Mouse (Mus musculus): ENCODE measurements around the gene Ehbp1.

Gene Ehbp1

DNA sequence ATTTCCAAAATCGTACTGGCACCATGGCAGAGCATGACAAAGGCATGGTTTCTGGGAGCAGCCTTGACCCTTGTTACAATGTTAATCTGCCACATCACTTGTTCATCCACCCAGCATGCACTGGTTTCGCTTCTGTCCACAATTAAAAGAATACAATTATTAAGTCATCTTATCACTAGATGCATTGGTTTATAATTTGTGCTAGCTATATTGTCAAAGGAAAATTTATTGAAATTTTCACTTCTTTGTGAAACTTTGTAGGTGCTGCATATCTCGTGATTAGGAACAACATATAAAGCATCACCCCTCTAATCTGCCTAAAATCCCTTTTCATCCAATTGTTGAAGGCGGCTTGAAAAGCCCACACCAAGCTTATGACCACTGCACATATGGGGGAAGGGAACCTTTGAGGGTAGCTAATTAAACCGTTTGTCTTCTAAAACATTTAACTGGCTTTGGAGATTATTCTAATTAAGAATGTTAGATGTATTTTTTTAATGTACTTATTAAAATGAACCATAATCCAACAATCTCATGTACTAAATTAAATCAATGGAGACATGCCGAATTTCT is 302.2 kb downstream of the Ehbp1 start:
- DNase-seq: no peak

DNA sequence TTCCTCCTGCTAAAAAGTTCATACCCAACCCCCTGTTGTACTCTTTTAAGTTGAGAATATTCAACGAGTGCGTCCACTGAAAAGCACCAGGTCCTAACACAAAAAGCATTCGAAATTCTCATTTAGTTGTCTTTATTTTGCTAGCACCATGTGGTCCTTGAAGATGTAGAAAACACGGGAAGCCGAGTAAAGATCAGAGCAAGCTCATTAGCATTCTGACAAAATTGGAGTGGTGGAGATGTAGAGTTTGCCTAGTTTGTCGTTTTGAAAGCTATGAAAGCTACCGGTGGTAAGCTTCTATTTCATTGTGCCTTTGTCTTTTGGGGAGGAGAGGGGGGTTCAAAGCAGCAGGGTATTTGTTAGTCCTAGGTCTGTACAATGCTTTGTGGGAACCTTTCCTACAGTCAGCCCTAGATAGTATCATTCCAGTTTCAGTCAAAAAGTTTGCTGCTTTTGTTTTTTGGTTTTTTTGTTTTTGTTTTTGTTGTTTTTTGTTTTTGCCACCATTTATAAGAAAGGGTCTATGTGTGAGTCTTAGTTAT is 307.5 kb downstream of the Ehbp1 start:
- no peak for DNase-seq

DNA sequence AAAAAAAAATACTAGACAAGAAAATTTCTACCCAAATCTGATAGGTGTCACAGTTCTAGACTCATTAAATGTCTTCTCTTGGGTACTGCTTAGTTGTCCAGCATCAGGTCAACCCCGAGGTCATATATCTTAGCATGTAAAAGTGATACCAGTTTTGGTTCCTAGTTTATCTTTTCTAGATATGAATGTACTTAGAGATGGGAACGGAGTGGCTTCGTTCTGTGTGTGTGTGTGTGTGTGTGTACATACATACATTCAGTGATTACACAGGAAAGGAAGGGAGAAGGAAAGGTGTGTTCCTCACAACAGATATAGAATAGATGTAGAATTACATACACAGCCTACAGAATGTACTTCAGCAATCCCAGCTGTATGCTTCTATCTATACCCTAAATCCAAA is 308.5 kb downstream of the Ehbp1 start:
- DNase-seq: no peak

DNA sequence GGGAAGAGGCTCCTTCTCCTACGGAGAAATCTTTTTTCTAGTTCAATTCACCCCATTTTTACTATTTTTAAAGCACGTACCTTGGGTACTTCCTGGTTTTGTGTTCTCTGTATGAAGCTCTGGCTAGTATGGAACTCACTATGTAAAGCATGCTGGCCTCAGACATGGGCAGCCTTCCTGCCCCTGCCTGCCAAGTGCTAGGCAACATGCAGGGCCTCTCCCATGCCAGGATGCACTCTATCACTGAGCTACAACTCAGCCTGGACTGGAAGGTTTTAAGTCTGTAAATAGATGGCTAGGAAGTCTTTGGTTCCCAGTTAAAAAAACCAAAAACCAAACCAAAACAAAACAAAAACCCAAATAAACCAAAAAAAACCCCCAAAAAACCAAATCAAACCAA is 321.5 kb downstream of the Ehbp1 start:
- no peak for DNase-seq

DNA sequence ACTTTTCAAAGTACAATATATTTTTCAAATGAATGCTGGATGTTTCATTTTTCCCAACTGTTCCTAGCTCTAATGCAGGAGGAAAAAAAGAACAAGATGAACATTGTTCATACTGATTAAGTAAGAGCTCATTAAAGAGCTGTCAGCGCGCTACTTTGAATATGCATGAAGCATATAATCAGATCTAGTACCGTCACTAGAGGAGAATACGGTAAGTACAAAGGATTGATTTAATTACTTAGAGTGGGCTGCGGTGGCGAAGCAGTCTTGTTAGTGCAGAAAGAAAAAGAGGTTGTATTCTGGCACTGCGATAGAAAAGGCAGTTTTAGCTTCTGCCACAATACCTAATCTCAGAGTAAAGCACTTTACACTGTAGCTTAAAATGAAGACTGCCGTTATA is 324.6 kb downstream of the Ehbp1 start:
- DNase-seq: no peak

DNA sequence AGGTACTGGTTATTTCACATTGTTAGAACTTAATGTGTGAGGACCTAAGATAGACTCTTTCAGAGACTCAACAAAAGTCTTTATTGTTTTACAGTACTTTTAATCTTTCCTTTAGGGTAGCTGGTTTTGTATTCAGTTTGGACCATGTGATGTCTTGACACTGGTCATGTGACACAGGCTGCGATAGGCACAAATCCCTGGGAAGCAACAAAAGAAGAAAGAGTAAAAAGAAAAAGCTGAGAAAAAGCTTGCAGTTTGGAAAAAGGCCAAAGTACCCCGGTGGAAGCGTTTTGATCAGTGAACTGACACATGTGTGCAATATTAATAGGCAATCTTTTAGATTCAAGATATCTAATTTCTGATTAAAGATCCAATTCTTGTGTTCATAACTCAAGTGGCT is 325.8 kb downstream of the Ehbp1 start:
- DNase-seq: no peak

DNA sequence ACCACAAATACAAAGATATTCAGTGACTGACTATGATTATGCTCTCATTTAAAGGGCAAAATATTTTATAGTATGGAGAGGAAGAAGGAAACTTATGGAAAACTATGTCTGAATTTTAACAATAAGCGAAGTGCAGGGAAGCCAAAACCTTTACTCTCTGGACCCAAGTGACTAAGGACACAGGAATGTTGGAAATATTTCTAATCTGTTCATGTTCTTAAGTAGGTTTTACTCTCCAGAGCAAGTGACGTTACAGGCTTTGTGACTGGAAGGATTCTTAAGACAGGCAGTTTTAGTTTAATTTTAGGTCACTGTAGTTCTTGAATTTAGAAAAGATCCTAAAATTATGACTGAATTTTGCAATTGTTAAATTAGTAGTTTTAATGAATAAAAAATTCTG is 333.3 kb downstream of the Ehbp1 start:
- DNase-seq: no peak

DNA sequence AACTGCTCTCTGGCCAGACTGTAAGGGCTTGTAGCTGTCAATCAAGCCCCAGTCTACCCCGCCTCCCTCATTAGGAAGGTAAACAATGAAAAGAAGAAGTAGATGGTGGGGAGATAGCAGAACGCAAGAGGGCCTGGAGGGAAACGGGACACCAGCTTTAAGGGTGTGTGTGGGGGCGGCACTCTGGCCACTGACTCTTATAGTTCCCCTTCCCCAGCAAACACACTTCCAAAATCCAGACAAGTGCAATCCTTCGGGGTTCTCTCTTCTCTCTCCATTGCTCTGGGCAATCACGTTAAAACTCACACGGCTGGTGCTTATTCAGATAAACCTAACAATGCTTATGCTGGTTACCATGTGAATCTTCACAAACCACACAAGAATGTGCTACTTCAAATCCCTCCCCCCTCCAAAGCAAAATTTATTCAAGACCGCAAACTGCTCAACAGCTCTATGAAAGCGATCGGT is 333.9 kb downstream of the Ehbp1 start:
- DNase-seq: no peak

DNA sequence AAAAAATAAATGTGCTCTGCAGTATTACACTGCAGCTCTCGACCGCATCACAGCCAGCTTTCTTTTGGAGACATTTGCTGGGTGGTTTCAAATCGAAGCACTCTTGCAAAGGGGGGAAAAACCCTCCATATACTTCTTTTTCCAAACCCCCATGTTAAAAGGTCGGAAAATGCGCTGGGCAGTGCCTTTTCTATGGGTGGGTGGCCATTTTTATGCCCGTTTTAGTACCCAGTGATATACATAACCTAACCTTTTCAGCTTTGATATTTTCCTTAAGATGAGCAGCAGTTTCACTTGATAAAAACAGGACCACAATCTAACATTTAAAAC is 334.3 kb downstream of the Ehbp1 start:
- DNase-seq: no peak

DNA sequence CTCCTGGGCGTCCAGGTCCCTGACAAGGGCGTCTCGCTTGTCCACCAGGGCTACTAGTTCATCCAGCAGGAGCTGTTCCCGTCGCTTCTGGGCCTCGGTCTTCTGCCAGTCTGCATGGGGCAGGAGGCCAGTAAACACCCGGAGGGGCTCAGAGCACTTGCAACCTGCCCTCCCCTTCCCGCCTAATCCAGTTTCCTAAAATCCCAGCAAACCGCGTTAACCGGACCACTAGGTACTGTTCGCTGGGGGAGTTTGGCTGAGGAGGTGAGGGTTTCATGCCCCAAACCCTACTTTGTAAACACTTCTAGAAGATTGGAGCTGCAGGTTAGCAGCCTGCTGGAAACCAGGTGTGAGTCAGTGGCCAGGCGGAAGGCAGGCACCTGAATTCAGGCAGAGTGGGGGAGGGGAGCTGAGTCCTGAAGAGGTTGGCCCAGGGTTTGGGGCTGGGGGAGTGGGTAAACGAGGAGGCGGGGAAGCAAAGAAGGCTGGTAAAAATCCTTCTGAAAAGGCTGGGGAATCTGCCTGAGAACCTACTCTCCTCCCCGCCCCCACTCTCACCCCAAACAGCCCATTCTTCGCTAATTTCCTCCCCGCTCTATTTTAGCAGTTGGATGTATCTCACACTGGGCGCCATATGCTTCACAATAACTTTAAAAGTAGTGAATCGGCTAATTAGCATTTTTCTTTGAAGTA is 334.9 kb downstream of the Ehbp1 start:
- no peak for DNase-seq

DNA sequence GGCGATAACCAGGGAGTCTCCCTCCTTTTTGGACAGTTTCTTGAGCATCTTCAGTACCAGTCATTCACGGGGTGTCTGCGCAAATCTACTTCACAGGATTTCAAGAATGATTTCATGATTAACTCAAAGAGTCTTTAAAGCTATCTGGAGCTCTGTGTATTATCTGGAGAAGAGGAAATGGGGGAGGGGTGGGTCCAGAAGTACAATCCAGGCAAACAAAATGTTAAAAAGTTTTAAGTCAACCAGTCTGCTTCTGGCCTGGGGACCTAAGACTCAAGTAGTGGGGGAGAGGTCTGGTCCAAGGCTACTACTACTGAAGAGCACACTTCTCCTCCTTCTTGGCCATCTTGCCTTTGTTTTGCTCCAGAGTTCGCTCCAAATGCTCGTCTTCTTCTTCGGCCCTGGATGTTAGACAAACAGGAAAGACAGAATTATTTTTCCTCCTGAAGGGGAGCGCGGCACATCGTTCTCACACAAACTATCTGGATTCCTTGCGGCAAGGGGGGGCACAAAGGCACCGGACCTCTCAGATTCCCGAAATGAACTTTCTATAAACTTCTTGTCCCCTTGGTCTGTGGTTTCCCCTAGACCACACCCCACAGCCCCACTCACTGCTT is 335.5 kb downstream of the Ehbp1 start:
- DNase-seq: no peak

DNA sequence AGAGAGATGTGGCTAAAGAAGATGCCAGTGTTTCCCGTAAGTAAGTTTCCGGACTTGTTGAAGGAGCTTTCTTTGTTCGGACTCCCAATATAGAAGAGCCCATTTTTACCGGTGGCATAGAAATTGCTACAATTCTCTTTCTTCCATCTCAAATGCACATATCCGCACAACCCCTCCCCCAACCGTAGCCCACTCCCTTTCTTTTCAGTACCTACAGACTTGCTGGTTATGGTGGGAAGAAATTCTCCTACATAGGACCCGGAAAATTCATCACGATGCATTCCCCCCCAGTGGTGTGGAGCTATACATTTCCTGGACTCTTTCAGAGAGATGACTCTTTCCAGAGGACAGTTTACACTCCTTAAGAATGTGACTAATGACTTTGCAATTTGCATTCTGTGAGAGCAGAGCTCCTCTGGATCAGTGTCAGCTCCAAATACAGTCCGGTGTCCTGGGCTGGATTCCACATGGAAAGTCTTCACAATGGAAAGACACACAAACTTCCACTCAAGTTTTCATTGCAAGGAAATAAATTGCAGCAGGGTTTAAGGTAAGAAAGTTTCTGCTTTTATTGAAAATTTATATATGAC is 336.7 kb downstream of the Ehbp1 start:
- no peak for DNase-seq

DNA sequence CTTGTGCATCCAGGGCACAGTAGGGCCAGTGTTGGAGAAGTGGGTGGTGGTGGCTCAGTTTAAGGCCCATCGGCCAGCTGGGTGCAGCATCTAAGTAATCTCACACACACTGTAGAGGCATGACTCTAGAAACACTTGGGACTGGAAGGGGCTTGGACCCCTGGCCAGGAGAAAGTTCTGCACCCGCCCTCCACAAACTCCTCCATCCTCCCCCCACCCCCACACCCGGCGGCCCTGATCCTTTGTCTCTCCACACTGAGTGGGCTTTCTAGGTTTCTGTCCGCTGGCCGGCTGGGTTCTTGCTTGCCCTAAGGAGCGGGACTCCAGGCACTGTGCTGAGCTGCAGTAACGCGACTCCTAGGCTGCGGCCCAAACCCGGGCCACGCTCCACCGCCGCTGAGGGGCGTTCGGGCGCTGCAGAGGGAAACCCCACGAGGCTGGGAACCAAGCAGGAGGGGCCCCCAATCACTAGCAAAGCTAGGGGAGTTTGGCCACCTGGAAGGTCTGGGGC is 337.7 kb downstream of the Ehbp1 start:
- no peak for DNase-seq

DNA sequence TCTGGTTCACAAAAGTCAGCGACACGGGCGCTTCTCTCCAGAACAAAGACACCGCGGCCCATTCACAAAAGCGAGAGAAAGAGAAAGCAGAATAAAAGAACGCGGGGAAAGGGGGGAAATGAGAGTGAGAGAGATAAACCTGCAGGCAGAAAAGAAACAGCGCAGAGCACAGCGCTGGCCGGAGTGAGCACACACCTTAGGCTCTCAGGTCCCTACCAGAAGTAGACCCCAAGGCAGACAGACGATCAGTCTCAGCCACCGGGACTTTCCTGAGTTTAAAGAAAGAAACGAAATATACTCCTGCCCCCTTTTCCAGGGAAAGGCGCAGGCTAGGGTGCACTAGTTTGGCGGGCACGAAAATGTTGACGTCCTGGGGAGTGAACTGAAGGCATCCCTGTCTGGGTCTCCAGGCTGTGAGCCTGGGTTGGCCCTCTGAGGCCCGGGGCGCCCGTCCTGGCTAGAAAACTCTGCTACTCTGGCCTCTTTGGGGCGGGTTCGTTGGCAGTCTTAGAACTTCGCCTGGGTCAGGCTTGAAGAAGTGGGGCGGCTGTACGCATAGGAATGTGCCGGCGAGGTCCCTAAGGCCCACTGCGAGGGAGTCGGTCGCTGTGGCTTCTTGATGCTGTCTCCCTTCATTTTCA is 338.6 kb downstream of the Ehbp1 start:
- peak; percentile 46 for DNase-seq

DNA sequence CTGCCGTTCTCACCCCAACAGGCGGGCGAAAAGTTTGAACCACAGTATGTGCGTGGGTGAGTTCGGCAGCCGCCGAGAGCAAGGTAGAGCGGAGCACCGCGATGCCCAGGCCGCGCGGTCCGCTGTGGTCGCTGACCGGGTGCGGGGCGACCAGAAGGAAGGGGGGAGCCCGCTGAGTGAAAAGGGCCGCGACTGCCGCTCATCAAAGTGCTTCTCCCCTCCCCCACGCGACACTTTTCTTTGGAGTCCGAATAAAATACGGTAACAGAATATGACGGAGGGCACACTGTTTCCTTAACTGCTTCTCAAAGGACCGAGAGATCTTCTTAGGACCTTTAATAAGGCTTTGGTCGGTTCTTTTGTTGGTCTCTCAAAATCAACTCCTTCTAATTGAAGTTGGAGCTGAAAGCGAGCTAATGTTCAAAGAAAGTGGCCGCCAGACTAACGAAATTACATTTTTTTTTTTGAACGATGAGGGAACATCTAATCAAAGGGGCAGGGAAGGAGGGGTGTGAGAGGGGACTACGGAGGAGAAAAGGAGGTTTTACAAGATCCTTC is 339.2 kb downstream of the Ehbp1 start, which contains the start of gene Otx1:
Gene Otx1 (minus strand): TSS at position 115 of the 558 bp plus-strand sequence.
- DNase-seq: peak; percentile 42

DNA sequence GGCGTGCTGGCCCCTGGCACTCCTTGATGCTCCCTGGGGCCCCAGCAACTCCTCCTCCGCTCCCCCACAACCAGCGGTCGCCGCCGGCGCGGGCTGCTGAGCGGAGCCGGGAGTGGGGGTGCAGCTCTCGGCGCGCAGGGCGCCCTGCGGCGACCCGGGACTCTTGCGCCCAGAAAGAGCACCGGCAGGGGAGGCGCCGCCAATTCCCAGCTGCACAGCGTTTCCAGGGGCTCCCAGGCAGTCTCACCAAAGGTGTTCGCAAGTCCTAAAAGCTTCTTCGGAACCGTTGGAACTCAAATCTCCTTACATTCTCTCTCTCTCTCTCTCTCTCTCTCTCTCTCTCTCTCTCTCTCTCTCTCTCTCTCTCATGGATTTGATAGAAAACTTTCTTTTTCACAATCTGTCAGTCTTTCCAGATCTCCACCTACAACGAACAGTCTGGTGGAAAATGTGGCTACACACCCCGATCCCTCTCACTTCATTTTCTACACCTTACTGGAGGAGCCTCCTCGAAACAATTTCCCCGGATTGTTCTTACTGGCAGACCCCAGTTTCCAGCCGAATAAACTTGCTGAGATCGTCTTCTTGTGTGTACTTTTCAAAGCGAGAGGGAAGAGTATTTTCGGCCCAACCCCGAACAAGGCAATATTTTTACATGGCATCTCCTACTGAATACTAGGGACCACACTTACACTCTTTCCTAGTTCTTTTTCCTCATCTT is 339.9 kb downstream of the Ehbp1 start:
- DNase-seq: peak; percentile 51

DNA sequence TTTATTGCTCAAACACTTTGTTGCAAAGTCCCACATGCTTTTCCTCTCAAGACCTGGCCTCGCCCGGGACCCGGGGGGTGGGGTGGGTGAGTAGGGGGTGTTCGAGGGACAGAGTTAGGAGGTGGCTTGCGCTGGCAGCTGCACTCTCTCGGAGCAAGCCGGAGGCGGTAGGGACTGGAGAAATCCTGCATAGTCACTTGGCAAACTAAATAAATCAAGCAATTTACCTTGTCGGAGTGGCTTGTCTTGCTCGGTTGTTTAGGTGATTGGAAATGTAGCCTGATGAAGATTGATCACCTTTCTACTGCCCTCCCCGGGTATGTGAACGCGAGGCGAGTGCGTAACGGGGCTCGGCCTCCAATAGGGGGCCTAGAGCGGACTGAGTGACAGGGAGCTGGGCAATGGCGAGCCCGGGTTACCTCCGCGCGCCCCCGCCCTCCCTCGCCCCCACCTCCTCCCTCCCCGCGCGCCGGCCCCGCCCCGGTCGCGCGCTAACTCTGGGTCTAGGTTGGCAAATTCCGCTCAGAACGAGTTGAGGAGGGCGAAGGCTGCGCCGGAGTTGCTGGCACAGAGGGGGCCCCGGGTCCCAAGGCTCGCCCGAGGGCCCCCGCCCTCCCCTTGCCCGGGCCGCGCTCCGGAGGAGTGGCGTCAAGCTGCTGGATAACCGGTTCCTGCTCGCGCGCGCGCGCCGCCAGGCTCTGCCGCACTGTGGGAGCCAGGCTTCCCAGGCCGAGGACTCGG is 340.6 kb downstream of the Ehbp1 start:
- peak; percentile 54 for DNase-seq

DNA sequence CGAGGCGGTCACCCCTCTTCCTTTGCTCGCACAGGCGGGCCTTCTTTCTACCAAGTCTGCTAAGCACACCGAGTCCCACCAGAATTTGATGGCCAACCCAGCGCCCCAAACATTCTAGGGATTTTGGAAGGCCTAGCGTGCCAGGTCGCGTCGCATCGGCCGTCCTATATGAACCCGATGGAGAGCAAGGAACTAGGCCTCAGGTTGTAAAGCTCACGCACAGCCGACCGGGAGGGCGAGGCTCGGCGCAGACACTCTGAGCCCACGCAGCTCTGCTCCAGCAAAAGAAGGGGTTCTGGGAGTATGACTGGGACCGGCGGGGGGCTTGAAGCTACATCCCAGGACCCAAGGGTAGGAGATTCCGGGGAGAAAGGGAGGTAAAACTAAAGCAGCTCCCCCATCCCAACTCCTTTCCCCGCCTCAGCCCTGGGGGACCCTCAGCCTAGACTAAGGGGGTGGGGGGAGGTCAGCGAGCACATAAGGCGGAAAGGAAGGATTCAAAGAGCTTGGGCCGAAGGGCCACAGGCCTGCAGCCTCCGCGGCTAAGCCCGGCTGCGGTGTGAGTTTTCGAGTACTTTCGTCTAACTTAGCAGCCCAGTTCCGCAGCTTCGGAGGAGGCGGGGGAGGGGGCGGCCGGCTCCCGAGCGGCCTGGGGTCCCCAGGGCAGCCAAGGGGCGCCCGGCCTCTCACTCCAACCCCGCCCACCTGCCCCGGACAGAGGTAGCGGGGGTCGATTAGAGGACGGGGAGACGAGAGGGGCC is 341.6 kb downstream of the Ehbp1 start:
- peak; percentile 28 for DNase-seq

DNA sequence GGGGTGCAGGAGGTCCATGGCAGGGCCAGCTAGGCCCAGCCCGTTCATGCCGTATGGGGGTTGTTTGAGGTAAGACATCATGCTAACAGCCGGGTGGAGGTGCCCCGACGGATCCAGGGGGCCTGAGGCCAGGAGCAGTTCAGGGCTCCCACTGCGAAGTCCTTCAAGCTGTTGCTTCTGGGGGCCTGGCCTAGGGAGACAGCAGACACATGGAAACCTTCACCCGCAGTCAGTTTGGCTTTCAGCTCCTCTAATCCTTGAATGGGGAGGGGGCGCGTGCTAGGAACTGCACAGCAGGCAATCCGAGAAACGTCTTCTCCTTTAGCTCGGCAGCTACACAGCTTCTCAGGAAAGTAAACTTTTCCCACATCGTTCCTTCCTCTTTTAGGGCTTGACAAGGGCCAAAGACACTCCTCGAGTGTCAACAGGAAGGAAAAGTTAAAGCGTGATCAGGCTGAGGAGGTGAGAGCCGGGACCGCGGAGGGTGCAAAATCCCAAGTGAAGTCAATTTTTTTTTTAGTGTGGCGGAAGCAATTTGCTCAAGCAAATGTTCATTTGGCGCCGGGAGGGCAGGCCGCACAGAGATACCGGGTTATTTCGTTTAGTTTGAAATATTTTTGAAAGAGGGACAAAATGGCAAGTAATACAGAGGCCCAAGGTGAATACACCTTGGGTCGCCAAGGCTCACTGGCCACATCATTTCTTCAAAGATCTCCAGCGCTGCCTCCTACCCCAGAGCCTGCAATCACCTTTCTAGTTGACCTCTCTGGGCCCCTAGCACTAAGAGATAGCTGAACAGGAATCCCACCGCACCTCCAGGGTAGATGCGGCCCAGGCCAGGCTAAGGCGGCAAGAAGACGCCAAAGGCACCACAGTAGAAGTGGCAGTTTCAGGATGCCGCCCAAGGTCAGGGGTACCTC is 342.4 kb downstream of the Ehbp1 start:
- peak; percentile 28 for DNase-seq

Measured in kidney, adult 18-20 months (tissue).